Mouse (Mus musculus) intestine, embryonic 16.5 days (tissue): ENCODE measurements at regions not wholly inside any gene's neighbourhood (a gene's known extent, or its start where the extent isn't known, plus 50 kb on each side); places are given as distances from the start of the nearest gene placed in this dataset.

ENCODE experiments used
- ATAC-seq: fragments of 200-750 bp; cut with Nextera tagmentation; 2 replicates; pipeline ENCODE4 v1.8.0; 2017; ENCODE audit warnings: moderate TSS enrichment, moderate library complexity
- H3K27ac ChIP-seq: fragments of 300-500 bp; sonication (generic); 2 replicates; pipeline ENCODE4 v1.5.1; 2014; ENCODE audit warnings: mild to moderate bottlenecking, low read length
- H3K27me3 ChIP-seq: fragments of 300-500 bp; sonication (generic); replicated peaks from 2 replicates; pipeline ENCODE4 v1.6.1; 2014; ENCODE audit warnings: low read length, control low read depth, mixed read lengths; ENCODE audit not compliant: control insufficient read depth, insufficient read depth
- H3K36me3 ChIP-seq: fragments of 300-500 bp; sonication (generic); 2 replicates; pipeline ENCODE4 v1.6.1; 2014; ENCODE audit warnings: low read length, control low read depth; ENCODE audit not compliant: control insufficient read depth, insufficient read depth
- H3K4me1 ChIP-seq: fragments of 300-500 bp; sonication (generic); 2 replicates; pipeline ENCODE4 v1.6.1; 2014; ENCODE audit warnings: low read length, control low read depth, mixed read lengths; ENCODE audit not compliant: control insufficient read depth, insufficient read depth
- H3K4me2 ChIP-seq: fragments of 300-500 bp; sonication (generic); 2 replicates; pipeline ENCODE4 v1.6.1; 2014; ENCODE audit warnings: low read depth, low read length, control low read depth
- H3K4me3 ChIP-seq: fragments of 300-500 bp; sonication (generic); 2 replicates; pipeline ENCODE4 v1.5.1; 2014; ENCODE audit warnings: mild to moderate bottlenecking, low read length
- H3K9ac ChIP-seq: fragments of 300-500 bp; sonication (generic); 2 replicates; pipeline ENCODE4 v1.6.1; 2014; ENCODE audit warnings: low read depth, low read length
- H3K9me3 ChIP-seq: fragments of 300-500 bp; sonication (generic); 2 replicates; pipeline ENCODE4 v1.6.1; 2016; ENCODE audit warnings: low read length, control low read depth; ENCODE audit not compliant: control insufficient read depth
- WGBS: fragments of 180-500 bp; shearing (Covaris S2); extraction: QIAGEN DNeasy Blood & Tissue Kit; methylation state at CpG from one replicate; pipeline ENCODE4 v1.1.7; 2014; 5-methylcytosine and 5-hydroxymethylcytosine counted together

GRCm38 (mm10) chr9:116340952-116341351, 165.8 kb upstream of the Tgfbr2 start:
- no peak for ATAC-seq
- no peak overlapping the region for H3K4me3 ChIP-seq
- H3K27ac ChIP-seq, result no peak overlapping the region

GRCm38 (mm10) chr9:116338729-116339100, 163.6 kb upstream of the Tgfbr2 start:
- no peaks in the 10 kb centered on the region; the same call in 1 of the 2 replicates for H3K4me1 ChIP-seq
- no peak overlapping the region for H3K9ac ChIP-seq
- H3K4me2 ChIP-seq, result no peak overlapping the region
- no peak overlapping the region for H3K27ac ChIP-seq
- no peak for ATAC-seq
- no peaks in the 10 kb centered on the region for H3K27me3 ChIP-seq
- no peaks in the 10 kb centered on the region for H3K36me3 ChIP-seq
- H3K4me3 ChIP-seq, result no peak overlapping the region
- WGBS, result 96% methylated on average over 5 of the region's 5 CpGs
- no peaks in the 10 kb centered on the region for H3K9me3 ChIP-seq

More at GRCm38 (mm10) chr9:116340952-116341351, 165.8 kb upstream of the Tgfbr2 start:
- no peaks in the 10 kb centered on the region for H3K4me1 ChIP-seq
- H3K36me3 ChIP-seq, result no peaks in the 10 kb centered on the region
- H3K27me3 ChIP-seq, result no peaks in the 10 kb centered on the region
- no peaks in the 10 kb centered on the region for H3K9me3 ChIP-seq
- H3K9ac ChIP-seq, result no peak overlapping the region
- H3K4me2 ChIP-seq, result no peak overlapping the region

- Histone ChIP-seq H3K4me3 (no peak overlapping the region), H3K4me1 (no peaks in the 10 kb centered on the region; the same call in 1 of the 2 replicates), H3K27me3 (no peaks in the 10 kb centered on the region), H3K4me2 (no peak overlapping the region), H3K27ac (no peak overlapping the region), H3K9me3 (no peaks in the 10 kb centered on the region), H3K36me3 (no peaks in the 10 kb centered on the region), H3K9ac (no peak overlapping the region)
- no peak for ATAC-seq
- WGBS, result 77% methylated on average over 5 of the region's 5 CpGs
Measured at GRCm38 (mm10) chr9:116338093-116338728, 163.1 kb upstream of the Tgfbr2 start.

GRCm38 (mm10) chr9:116337446-116338010, 162.4 kb upstream of the Tgfbr2 start:
- no peak for ATAC-seq
- no peak overlapping the region for H3K27ac ChIP-seq

GRCm38 (mm10) chr9:116335561-116336478, 160.7 kb upstream of the Tgfbr2 start:
- Histone ChIP-seq H3K27me3 (no peaks in the 10 kb centered on the region), H3K27ac (no peak overlapping the region), H3K9ac (no peak overlapping the region), H3K4me2 (no peak overlapping the region), H3K4me3 (no peak overlapping the region), H3K9me3 (no peaks in the 10 kb centered on the region), H3K4me1 (no peaks in the 10 kb centered on the region; the same call in 1 of the 2 replicates), H3K36me3 (no peaks in the 10 kb centered on the region)
- no peak for ATAC-seq
- 82% methylated on average over 11 of the region's 11 CpGs for WGBS

More at GRCm38 (mm10) chr9:116337446-116338010, 162.4 kb upstream of the Tgfbr2 start:
- Histone ChIP-seq H3K9me3 (no peaks in the 10 kb centered on the region), H3K9ac (no peak overlapping the region), H3K4me1 (no peaks in the 10 kb centered on the region; the same call in 1 of the 2 replicates), H3K4me3 (no peak overlapping the region), H3K27me3 (no peaks in the 10 kb centered on the region), H3K36me3 (no peaks in the 10 kb centered on the region), H3K4me2 (no peak overlapping the region)
- WGBS, result 89% methylated on average over 8 of the region's 8 CpGs

- Histone ChIP-seq H3K4me2 (no peak overlapping the region), H3K27me3 (no peaks in the 10 kb centered on the region), H3K9me3 (no peaks in the 10 kb centered on the region), H3K36me3 (no peaks in the 10 kb centered on the region), H3K4me1 (no peaks in the 10 kb centered on the region; the same call in 1 of the 2 replicates), H3K9ac (no peak overlapping the region), H3K27ac (no peak overlapping the region), H3K4me3 (no peak overlapping the region)
- 69% methylated on average over 6 of the region's 6 CpGs for WGBS
- no peak for ATAC-seq
Measured at GRCm38 (mm10) chr9:116333956-116334463, 158.8 kb upstream of the Tgfbr2 start.

- no peaks in the 10 kb centered on the region for H3K36me3 ChIP-seq
- no peak overlapping the region for H3K27ac ChIP-seq
Measured at GRCm38 (mm10) chr9:116332485-116333118, 157.4 kb upstream of the Tgfbr2 start.

GRCm38 (mm10) chr9:116331406-116331805, 156.2 kb upstream of the Tgfbr2 start:
- Histone ChIP-seq H3K4me1 (no peaks in the 10 kb centered on the region; the same call in 1 of the 2 replicates), H3K9me3 (no peaks in the 10 kb centered on the region), H3K4me2 (no peak overlapping the region), H3K36me3 (no peaks in the 10 kb centered on the region), H3K27me3 (no peaks in the 10 kb centered on the region), H3K9ac (no peak overlapping the region), H3K27ac (no peak overlapping the region), H3K4me3 (no peak overlapping the region)
- WGBS, result 63% methylated on average over 2 of the region's 2 CpGs
- no peak for ATAC-seq

More at GRCm38 (mm10) chr9:116332485-116333118, 157.4 kb upstream of the Tgfbr2 start:
- WGBS, result 87% methylated on average over 5 of the region's 5 CpGs
- Histone ChIP-seq H3K4me2 (no peak overlapping the region), H3K4me1 (no peaks in the 10 kb centered on the region; the same call in 1 of the 2 replicates), H3K4me3 (no peak overlapping the region), H3K9me3 (no peaks in the 10 kb centered on the region), H3K9ac (no peak overlapping the region), H3K27me3 (no peaks in the 10 kb centered on the region)
- ATAC-seq, result no peak

- no peak overlapping the region for H3K27ac ChIP-seq
- no peak overlapping the region for H3K9ac ChIP-seq
- no peaks in the 10 kb centered on the region for H3K36me3 ChIP-seq
- no peaks in the 10 kb centered on the region for H3K27me3 ChIP-seq
- no peak overlapping the region for H3K4me3 ChIP-seq
- 64% methylated on average over 5 of the region's 5 CpGs for WGBS
- no peak overlapping the region for H3K4me2 ChIP-seq
- no peak for ATAC-seq
- no peaks in the 10 kb centered on the region; the same call in 1 of the 2 replicates for H3K4me1 ChIP-seq
- H3K9me3 ChIP-seq, result no peaks in the 10 kb centered on the region
Measured at GRCm38 (mm10) chr9:116330796-116331195, 155.6 kb upstream of the Tgfbr2 start.
